Mouse (Mus musculus) CH12.LX (cell line): Measurements from ENCODE around the gene Gm572.

ENCODE experiments used
- BHLHE40 ChIP-seq: IDR thresholded peaks from 2 replicates; pipeline ENCODE4 v1.6.1; 2011; ENCODE audit warnings: mild to moderate bottlenecking, low read depth, low read length, improper control_type of control experiment
- CTCF ChIP-seq, 2 experiments: IDR thresholded peaks in 1 of 2; conservative IDR thresholded peaks in 1 of 2; 2 replicates each; pipeline ENCODE4 v1.5.1; 2011 to 2012; ENCODE audit warnings: low read depth in 2 of 2, low read length in 2 of 2, improper control_type of control experiment in 1 of 2, inconsistent platforms in 1 of 2, mild to moderate bottlenecking in 1 of 2, moderate library complexity in 1 of 2
- KAT2A ChIP-seq: IDR thresholded peaks from 2 replicates; pipeline ENCODE4 v1.6.1; 2012; ENCODE audit warnings: low read length, improper control_type of control experiment, inconsistent platforms; ENCODE audit not compliant: insufficient replicate concordance
- MAFK ChIP-seq: IDR thresholded peaks from 2 replicates; pipeline ENCODE4 v1.6.1; 2011; ENCODE audit warnings: low read length, improper control_type of control experiment; ENCODE audit not compliant: insufficient replicate concordance
- MAX ChIP-seq: IDR thresholded peaks from 2 replicates; pipeline ENCODE4 v1.6.1; 2011; ENCODE audit warnings: low read length, improper control_type of control experiment
- POLR2A ChIP-seq: IDR thresholded peaks from 2 replicates; pipeline ENCODE4 v1.6.1; 2011; ENCODE audit warnings: low read depth, mild to moderate bottlenecking, improper control_type of control experiment, low read length
- POLR2AphosphoS2 ChIP-seq: IDR thresholded peaks from 2 replicates; pipeline ENCODE4 v1.6.1; 2011; ENCODE audit warnings: low read depth, low read length, improper control_type of control experiment
- TCF12 ChIP-seq: IDR thresholded peaks from 2 replicates; pipeline ENCODE4 v1.6.1; 2014; ENCODE audit warnings: low read depth, mild to moderate bottlenecking, inconsistent platforms, low read length, improper control_type of control experiment
- ZKSCAN1 ChIP-seq: IDR thresholded peaks from 2 replicates; pipeline ENCODE4 v1.6.1; 2012; ENCODE audit warnings: low read depth, inconsistent platforms, low read length, improper control_type of control experiment, borderline replicate concordance
- ZMIZ1 ChIP-seq: IDR thresholded peaks from 2 replicates; pipeline ENCODE4 v1.6.1; 2012; ENCODE audit warnings: low read depth, mild to moderate bottlenecking, inconsistent platforms, low read length, improper control_type of control experiment
- ZNF384 ChIP-seq: IDR thresholded peaks from 2 replicates; pipeline ENCODE4 v1.6.1; 2012; ENCODE audit warnings: low read depth, low read length, improper control_type of control experiment, inconsistent platforms

DNA sequence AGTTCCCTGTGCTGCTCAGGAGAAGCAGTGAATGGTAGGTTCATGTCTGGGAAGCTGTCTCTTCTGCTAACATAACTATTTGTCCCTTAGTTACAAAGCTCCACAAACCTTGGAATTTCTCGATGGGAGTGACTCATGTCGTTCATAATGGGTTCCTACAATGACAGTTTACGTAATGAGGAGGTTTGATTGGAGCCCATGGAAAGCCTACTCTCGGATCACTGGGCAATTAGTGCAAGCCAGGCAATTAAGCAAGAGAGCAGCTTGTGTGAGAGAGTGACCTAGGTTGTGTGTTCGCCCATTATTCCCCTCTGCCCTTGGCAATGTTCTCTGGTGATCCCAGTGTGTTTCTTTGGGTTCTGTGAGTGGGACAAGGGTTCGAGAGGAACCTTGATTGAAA, 47.2 kb upstream of the Gm572 start:
- no peak for TF ChIP-seq ZMIZ1
- no peak for TF ChIP-seq MAFK
- TF ChIP-seq POLR2AphosphoS2, result no peak
- TF ChIP-seq MAX, result no peak
- TF ChIP-seq CTCF (conservative IDR thresholded peaks at IDR 0.05 in 1 of 2, IDR thresholded peaks at IDR 0.05 in 1 of 2; ENCODE audit: low read depth in 2 of 2, low read length in 2 of 2), result no peak
- no peak for TF ChIP-seq TCF12
- TF ChIP-seq ZNF384, result no peak
- no peak for TF ChIP-seq KAT2A
- TF ChIP-seq BHLHE40, result no peak
- no peak for TF ChIP-seq POLR2A
- TF ChIP-seq ZKSCAN1, result no peak
